Mouse (Mus musculus) kidney, adult 10 weeks (tissue): ENCODE data around the gene Syf2. TPM values are rescaled to one million over a fixed set of nuclear protein-coding genes. Genes with fewer than 3 reads are reported as not detected.

Experiments
- polyA plus RNA-seq: library from polyadenylated mRNA; stranded (reverse); fragments of 350-450 nt; fragmentation: Illumina TruSeq; extraction: RNeasy Lipid Tissue Mini Kit (QIAGEN cat#74804); gene quantifications from one replicate; pipeline ENCODE4 v1.2.3, GENCODE M21; 2014; ENCODE audit warnings: low read depth, low replicate concordance

Gene Syf2
- 62.5 TPM for polyA plus RNA-seq

DNA sequence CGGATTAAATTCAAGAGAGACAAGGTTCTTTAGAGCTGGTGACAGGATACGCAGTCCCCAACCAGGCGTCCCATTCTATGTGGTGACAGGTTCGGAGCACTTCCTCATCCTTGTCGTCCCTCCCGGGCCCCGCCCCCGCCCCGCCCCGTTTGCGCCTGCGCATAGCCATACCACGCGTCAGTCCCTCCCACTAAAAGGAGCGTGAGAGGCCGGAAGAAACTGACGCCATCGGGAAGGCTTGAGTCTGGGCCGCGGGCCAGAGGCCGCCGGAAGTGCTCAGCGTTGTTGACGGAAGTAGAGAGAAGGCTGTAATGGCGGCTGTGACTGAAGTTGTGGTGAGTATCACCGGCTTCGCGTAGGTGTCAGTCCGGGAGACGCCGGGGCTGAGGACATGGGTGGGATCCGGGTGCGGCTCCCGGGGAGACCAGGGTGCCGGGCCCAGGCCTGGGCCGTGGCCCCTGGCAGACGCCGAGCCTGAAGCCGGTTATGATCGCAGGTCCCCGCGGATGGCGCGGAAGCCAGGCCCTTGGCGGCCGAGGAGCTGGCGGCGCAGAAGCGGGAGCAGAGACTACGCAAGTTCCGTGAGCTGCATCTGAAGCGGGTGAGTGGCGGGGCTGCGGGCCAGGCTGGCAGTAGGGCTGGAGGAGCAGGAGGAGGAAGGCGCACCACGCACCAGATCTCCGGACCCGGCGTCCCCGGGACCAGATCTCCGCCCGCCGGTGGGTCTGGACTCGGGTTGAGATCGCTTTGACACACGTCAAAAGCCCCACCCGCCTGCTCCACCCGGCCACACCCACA is at the start of gene Syf2:
Gene Syf2, plus strand, starts transcription at position 215 of the 798 bp plus-strand sequence.

GRCm38 (mm10) chr4:134914864-134915209 is 15.9 kb upstream of the Syf2 start, which contains the start of gene Tmem50a:
Tmem50a (minus strand) TSS chr4:134915024.

GRCm38 (mm10) chr4:134923258-134924018 is 7.3 kb upstream of the Syf2 start, which contains the start of gene Rsrp1:
Rsrp1 (plus strand) TSS chr4:134923592.

Other genes starting within 250 kb of the Syf2 start
- 2.1 TPM for gene Man1c1, start 226.6 kb upstream of the Syf2 start, polyA plus RNA-seq
- gene Ldlrap1, start 162.9 kb upstream of the Syf2 start, polyA plus RNA-seq, result 1.0 TPM
- 26.3 TPM for gene Maco1, start 77.6 kb upstream of the Syf2 start, polyA plus RNA-seq
- gene Rhd, start 66.4 kb upstream of the Syf2 start, polyA plus RNA-seq, result not detected
- 19.7 TPM for gene Tmem50a, start 15.9 kb upstream of the Syf2 start, polyA plus RNA-seq
- 545 TPM for gene Rsrp1, start 7.3 kb upstream of the Syf2 start, polyA plus RNA-seq
- gene Runx3, start 189.8 kb downstream of the Syf2 start, polyA plus RNA-seq, result 0.12 TPM